Mouse (Mus musculus) duodenum, adult 2 months (tissue): ENCODE data around the gene Gm10642. TPM values are rescaled to one million over a fixed set of nuclear protein-coding genes. Genes with fewer than 3 reads are reported as not detected.

Experiments used
- polyA plus RNA-seq: library from polyadenylated mRNA; depleted of rRNA; stranded (reverse); fragments of >200 nt; gene quantifications from 2 replicates; pipeline ENCODE4 v1.2.3, GENCODE M21; 2012; ENCODE audit warnings: low replicate concordance; rRNA removed

Gene Gm10642
- polyA plus RNA-seq = 1.1 and 3.7 TPM in 2 replicates

GRCm38 (mm10) chr9:70656130-70657007 is at the start of gene Gm10642:
TSS of gene Gm10642 (plus strand) at chr9:70656251.

GRCm38 (mm10) chr9:70657013-70657967 is 1.2 kb downstream of the Gm10642 start, which contains the start of gene Mindy2:
TSS of gene Mindy2 (minus strand) at chr9:70657174.

GRCm38 (mm10) chr9:70678682-70679131 is 22.7 kb downstream of the Gm10642 start, which contains the start of gene Adam10:
TSS of gene Adam10 (plus strand) at chr9:70678997.

Other genes with a start within 250 kb of the Gm10642 start
- gene Ccnb2, start 234.7 kb upstream of the Gm10642 start, polyA plus RNA-seq = 8.1 and 8.9 TPM in 2 replicates
- 21.6 and 29.6 TPM in 2 replicates for gene Rnf111, start 152.5 kb upstream of the Gm10642 start, polyA plus RNA-seq
- gene Sltm, start 113.5 kb upstream of the Gm10642 start, polyA plus RNA-seq = 2.1 TPM in 2 replicates
- 3.2 and 5.9 TPM in 2 replicates for gene Mindy2, start 923 bp downstream of the Gm10642 start, polyA plus RNA-seq
- gene Adam10, start 22.7 kb downstream of the Gm10642 start, polyA plus RNA-seq = 12.5 and 31.0 TPM in 2 replicates